Comparison of ENCODE assay signal across 27 mouse cellular contexts in genomic region chr4:95770469-95770868, GRCm38 (mm10).
DNase-seq lines count a peak whose midpoint lies in the region; ATAC-seq and TF ChIP-seq lines count a peak whose summit lies in the region.
"Had no signal": no experiment of that assay in that cellular context is flagged by ENCODE, and none has a peak within 500 bp of the region (broad histone marks: within the 10 kb centered on the region; RNA-seq: fewer than 3 reads in every experiment).

No protein-coding gene starts in this region.

- H3K4me3 ChIP-seq in intestine, embryonic 14.5 days (ENCODE audit: low read depth, low read length), result no peak overlapping the region
- H3K4me3 ChIP-seq in intestine, postnatal 0 days (ENCODE audit: low read depth, low read length), result no peak overlapping the region
- no peak overlapping the region for H3K4me3 ChIP-seq in intestine, embryonic 16.5 days (ENCODE audit: low read length)
- H3K4me3 ChIP-seq: embryonic facial prominence, embryonic 12.5 days; embryonic facial prominence, embryonic 15.5 days; forebrain, embryonic 12.5 days; forebrain, embryonic 15.5 days; heart, embryonic 13.5 days had no signal

- peak overlapping the region; percentile 55 for H3K27ac ChIP-seq in intestine, embryonic 14.5 days (ENCODE audit: low read depth)
- H3K27ac ChIP-seq in intestine, postnatal 0 days (ENCODE audit: low read depth, low read length), result no peak overlapping the region
- 0 out of 2 replicates have a peak overlapping the region, but pooled peaks have one; percentile 30 for H3K27ac ChIP-seq in intestine, embryonic 16.5 days (ENCODE audit: low read length)
- H3K27ac ChIP-seq: embryonic facial prominence, embryonic 12.5 days; embryonic facial prominence, embryonic 15.5 days; forebrain, embryonic 12.5 days; forebrain, embryonic 15.5 days; heart, embryonic 13.5 days; hindbrain, embryonic 14.5 days; hindbrain, postnatal 0 days had no signal

- no peaks in the 10 kb centered on the region for H3K27me3 ChIP-seq in intestine, embryonic 14.5 days (replicated peaks; ENCODE audit: control insufficient read depth, insufficient read depth, low read length)
- H3K27me3 ChIP-seq in intestine, postnatal 0 days (replicated peaks; ENCODE audit: control insufficient read depth, insufficient read depth, low read length), result no peaks in the 10 kb centered on the region
- H3K27me3 ChIP-seq in intestine, embryonic 16.5 days (replicated peaks; ENCODE audit: control insufficient read depth, insufficient read depth, low read length), result no peaks in the 10 kb centered on the region
- H3K27me3 ChIP-seq: CH12.LX; embryonic facial prominence, embryonic 12.5 days; embryonic facial prominence, embryonic 15.5 days; forebrain, embryonic 12.5 days; forebrain, embryonic 15.5 days; heart, embryonic 13.5 days; Patski had no signal

- peaks cover 11% of the 10 kb centered on the region; the same call in 1 of the 2 replicates for H3K4me1 ChIP-seq in intestine, embryonic 14.5 days (replicated peaks; ENCODE audit: control insufficient read depth, insufficient read depth, low read length)
- peaks cover 3% of the 10 kb centered on the region for H3K4me1 ChIP-seq in intestine, postnatal 0 days (replicated peaks; ENCODE audit: control insufficient read depth, insufficient read depth, low read length)
- H3K4me1 ChIP-seq in intestine, embryonic 16.5 days (ENCODE audit: control insufficient read depth, insufficient read depth, low read length), result peaks cover 4% of the 10 kb centered on the region; the same call in 1 of the 2 replicates
- H3K4me1 ChIP-seq: embryonic facial prominence, embryonic 15.5 days; forebrain, embryonic 15.5 days had no signal

- no peaks in the 10 kb centered on the region for H3K9me3 ChIP-seq in intestine, embryonic 14.5 days (ENCODE audit: control insufficient read depth, low read length)
- no peaks in the 10 kb centered on the region for H3K9me3 ChIP-seq in intestine, postnatal 0 days (ENCODE audit: control insufficient read depth)
- H3K9me3 ChIP-seq in intestine, embryonic 16.5 days (ENCODE audit: control insufficient read depth, low read length), result no peaks in the 10 kb centered on the region
- H3K9me3 ChIP-seq: embryonic facial prominence, embryonic 12.5 days; embryonic facial prominence, embryonic 15.5 days; forebrain, embryonic 12.5 days; forebrain, embryonic 15.5 days; heart, embryonic 13.5 days had no signal

- no peak overlapping the region for H3K9ac ChIP-seq in intestine, embryonic 14.5 days (ENCODE audit: low read length)
- no peak overlapping the region for H3K9ac ChIP-seq in intestine, postnatal 0 days (ENCODE audit: low read depth, low read length)
- H3K9ac ChIP-seq in intestine, embryonic 16.5 days (ENCODE audit: low read depth, low read length), result no peak overlapping the region
- H3K9ac ChIP-seq: embryonic facial prominence, embryonic 12.5 days; embryonic facial prominence, embryonic 15.5 days; forebrain, embryonic 12.5 days; forebrain, embryonic 15.5 days; heart, embryonic 13.5 days; hindbrain, embryonic 14.5 days had no signal

- H3K4me2 ChIP-seq in intestine, embryonic 14.5 days (ENCODE audit: low read length), result no peak overlapping the region
- H3K4me2 ChIP-seq in intestine, postnatal 0 days (replicated peaks; ENCODE audit: low read depth), result no peak overlapping the region
- no peak overlapping the region for H3K4me2 ChIP-seq in intestine, embryonic 16.5 days (ENCODE audit: low read depth, low read length)
- H3K4me2 ChIP-seq: embryonic facial prominence, embryonic 12.5 days; embryonic facial prominence, embryonic 15.5 days; forebrain, embryonic 12.5 days; forebrain, embryonic 15.5 days; heart, embryonic 13.5 days; hindbrain, embryonic 14.5 days had no signal

- 74% methylated on average over 5 of the region's 5 CpGs for WGBS in intestine, embryonic 14.5 days
- WGBS in intestine, postnatal 0 days, result 80% methylated on average over 5 of the region's 5 CpGs
- WGBS in intestine, embryonic 16.5 days, result 80% methylated on average over 5 of the region's 5 CpGs

- no peaks in the 10 kb centered on the region for H3K36me3 ChIP-seq in intestine, embryonic 14.5 days (ENCODE audit: control insufficient read depth, insufficient read depth, low read length)
- no peaks in the 10 kb centered on the region for H3K36me3 ChIP-seq in intestine, postnatal 0 days (ENCODE audit: control insufficient read depth, insufficient read depth)
- H3K36me3 ChIP-seq in intestine, embryonic 16.5 days (ENCODE audit: control insufficient read depth, insufficient read depth, low read length), result no peaks in the 10 kb centered on the region
- H3K36me3 ChIP-seq: embryonic facial prominence, embryonic 12.5 days; embryonic facial prominence, embryonic 15.5 days; forebrain, embryonic 12.5 days; forebrain, embryonic 15.5 days; G1E; heart, embryonic 13.5 days had no signal

- ATAC-seq in intestine, embryonic 14.5 days (replicated peaks; ENCODE audit: low FRiP score, low TSS enrichment, low read depth), result no peak
- no peak for ATAC-seq in intestine, postnatal 0 days
- peak; percentile 66 for ATAC-seq in common myeloid progenitor, adult 5-6 weeks (replicated peaks; ENCODE audit: low read depth, poor library complexity, severe bottlenecking)
- no peak for ATAC-seq in intestine, embryonic 16.5 days
- peak; percentile 47 for ATAC-seq in megakaryocyte progenitor cell, adult 5-6 weeks (replicated peaks; ENCODE audit: poor library complexity)
- ATAC-seq: forebrain, embryonic 15.5 days; hindbrain, postnatal 0 days; inflammation-experienced regulatory T-cells, adult 6 months; Patski had no signal

- no peak for TF ChIP-seq CTCF in intestine, postnatal 0 days (IDR thresholded peaks at IDR 0.05; ENCODE audit: low read depth)

- no peak for DNase-seq in intestine, embryonic 14.5 days (ENCODE audit: low spot score)
- no peak for DNase-seq in thymus, postnatal 4 days
- DNase-seq in kidney, postnatal 25 days, result no peak
- no peak for DNase-seq in gastrocnemius, postnatal 10 days
- DNase-seq: adrenal gland, postnatal 10 days; B cell, adult 2 months; cerebellum, adult 18-20 months; cerebellum, adult 9-10 months; cerebellum, postnatal 14 days; gastrocnemius, postnatal 36 days; heart, postnatal 14 days; heart, postnatal 4 days had no signal

Comparison
In these comparisons a context has a peak if more than half of its experiments do, and no peak if none do; other contexts are left out.
1. ATAC-seq: peak in common myeloid progenitor, adult 5-6 weeks (single experiment) and megakaryocyte progenitor cell, adult 5-6 weeks (single experiment); none in intestine, embryonic 14.5 days (single experiment), intestine, postnatal 0 days (single experiment) and intestine, embryonic 16.5 days (single experiment).